Mouse (Mus musculus) hindbrain, embryonic 14.5 days (tissue): ENCODE results near the gene Tlcd1. TPM values are rescaled to one million over a fixed set of nuclear protein-coding genes. Genes with fewer than 3 reads are reported as not detected.
"Not testable (repeated sequence)": the region's sequence is repeated elsewhere in the genome, so short reads cannot be mapped to it uniquely, and the experiment has no call there.

ENCODE experiments used
- ATAC-seq: fragments of 200-750 bp; cut with Nextera tagmentation; 2 replicates; pipeline ENCODE4 v1.8.0; 2017; ENCODE audit warnings: moderate number of reproducible peaks, mild to moderate bottlenecking, moderate TSS enrichment, moderate library complexity; ENCODE audit not compliant: low FRiP score
- DNase-seq: peaks from one replicate; pipeline ENCODE4 v3.0.0-alpha.2; 2015; ENCODE audit warnings: low spot score
- H3K27ac ChIP-seq: fragments of 300-500 bp; sonication (generic); 2 replicates; pipeline ENCODE4 v1.5.1; 2014; ENCODE audit warnings: mild to moderate bottlenecking, moderate library complexity
- H3K27me3 ChIP-seq: fragments of 300-500 bp; sonication (generic); 2 replicates; pipeline ENCODE4 v1.6.1; 2014; ENCODE audit warnings: mild to moderate bottlenecking, low read length, mixed read lengths; ENCODE audit not compliant: control insufficient read depth, insufficient read depth
- H3K36me3 ChIP-seq: fragments of 300-500 bp; sonication (generic); replicated peaks from 2 replicates; pipeline ENCODE4 v1.6.1; 2014; ENCODE audit not compliant: control insufficient read depth, insufficient read depth
- H3K4me1 ChIP-seq: fragments of 300-500 bp; sonication (generic); replicated peaks from 2 replicates; pipeline ENCODE4 v1.6.1; 2014; ENCODE audit warnings: antibody characterized with exemption, low read length, mixed read lengths; ENCODE audit not compliant: control insufficient read depth, insufficient read depth
- H3K4me2 ChIP-seq: fragments of 300-500 bp; sonication (generic); replicated peaks from 2 replicates; pipeline ENCODE4 v1.6.1; 2014; ENCODE audit warnings: mild to moderate bottlenecking, moderate library complexity
- H3K4me3 ChIP-seq: fragments of 300-500 bp; sonication (generic); replicated peaks from 2 replicates; pipeline ENCODE4 v1.5.1; 2014; ENCODE audit warnings: mild to moderate bottlenecking, low read length
- H3K9ac ChIP-seq: fragments of 300-500 bp; sonication (generic); 2 replicates; pipeline ENCODE4 v1.6.1; 2014
- H3K9me3 ChIP-seq: fragments of 300-500 bp; sonication (generic); 2 replicates; pipeline ENCODE4 v1.6.1; 2016; ENCODE audit warnings: low read length; ENCODE audit not compliant: control insufficient read depth
- WGBS: fragments of 180-500 bp; shearing (Covaris S2); extraction: QIAGEN DNeasy Blood & Tissue Kit; methylation state at CpG from one replicate; pipeline ENCODE4 v1.1.7; 2014; 5-methylcytosine and 5-hydroxymethylcytosine counted together
- polyA plus RNA-seq: library from polyadenylated mRNA; unstranded; fragments of >200 nt; fragmentation: Nextera tagmentation; extraction: Ambion mirVana; gene quantifications from 2 replicates; pipeline ENCODE4 v1.2.1, GENCODE M21; 2014

The Tlcd1 gene
- 13.4 and 16.6 TPM in 2 replicates for polyA plus RNA-seq

DNA sequence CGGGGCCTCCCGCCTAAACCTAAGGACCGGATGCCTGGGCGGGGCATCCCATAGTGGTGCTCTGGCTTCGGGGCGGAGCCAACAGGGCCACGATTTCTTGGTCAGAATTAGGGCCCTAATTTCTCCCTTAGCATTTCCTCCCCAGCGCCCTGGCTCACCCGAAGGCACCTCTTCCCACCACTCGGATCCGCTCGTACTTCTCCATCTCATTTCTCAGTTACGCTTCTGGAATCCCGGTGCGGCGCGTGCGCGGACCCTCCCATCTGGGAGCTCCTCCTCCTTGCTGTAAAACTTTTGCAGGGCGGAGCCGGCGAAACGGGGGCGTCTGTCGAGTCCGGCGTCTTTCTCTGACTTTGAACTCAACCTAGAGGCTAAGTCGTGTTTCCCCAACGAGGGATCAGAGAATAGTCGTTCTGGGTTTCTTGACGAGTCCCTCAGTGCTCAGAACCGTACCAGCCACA, at the start of gene Tlcd1, which contains the start of gene Nek8:
Gene Tlcd1, plus strand, starts transcription at position 310 of the 461 bp plus-strand sequence.
Gene Nek8, minus strand, starts transcription at position 274 of the 461 bp plus-strand sequence.
- Histone ChIP-seq H3K9me3 (no peaks in the 10 kb centered on the region), H3K9ac (peak within 1 kb of the TSS; percentile 44; the same call in 1 of the 2 replicates), H3K27ac (peak within 1 kb of the TSS; percentile 55; the same call in 1 of the 2 replicates), H3K36me3 (peaks cover 25% of the 10 kb centered on the region), H3K4me2 (peak within 1 kb of the TSS; percentile 55), H3K27me3 (peaks cover 5% of the 10 kb centered on the region; the same call in 1 of the 2 replicates), H3K4me1 (peaks cover 24% of the 10 kb centered on the region), H3K4me3 (peak within 1 kb of the TSS; percentile 53)
- ATAC-seq = peak; percentile 54; the same call in 1 of the 2 replicates
- peak; percentile 78 for DNase-seq
- WGBS = under 1% methylated on average over 32 of the region's 32 CpGs

GRCm38 (mm10) chr11:78126739-78127138, 49.8 kb upstream of the Tlcd1 start:
- H3K9me3 ChIP-seq = no peaks in the 10 kb centered on the region

DNA sequence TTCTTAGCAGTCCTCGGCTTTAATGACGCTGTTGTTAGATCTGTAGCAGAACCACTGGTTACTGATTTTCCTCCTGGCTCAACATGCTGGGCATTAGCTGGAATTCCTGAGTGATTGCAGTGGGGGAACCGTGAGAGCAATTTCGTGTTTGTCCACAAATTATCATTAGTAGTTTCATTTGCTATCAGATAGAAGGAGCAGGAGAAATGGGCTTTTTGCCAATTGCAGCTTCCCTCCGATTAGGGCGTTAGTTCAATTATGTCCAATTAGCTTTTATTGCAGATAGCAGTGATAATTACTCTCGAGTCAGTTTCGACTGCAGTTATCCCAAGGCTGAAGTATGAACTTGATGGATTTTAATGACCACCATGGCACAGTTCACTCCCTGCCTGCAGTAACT, 47.1 kb upstream of the Tlcd1 start:
- Histone ChIP-seq H3K9ac (no peak overlapping the region), H3K4me1 (no peaks in the 10 kb centered on the region; the same call in 1 of the 2 replicates), H3K27me3 (no peaks in the 10 kb centered on the region), H3K9me3 (no peaks in the 10 kb centered on the region), H3K4me3 (no peak overlapping the region), H3K27ac (no peak overlapping the region), H3K36me3 (no peaks in the 10 kb centered on the region), H3K4me2 (no peak overlapping the region)
- ATAC-seq (no peak), DNase-seq (no peak)
- WGBS = 67% methylated on average over 8 of the region's 8 CpGs

More at GRCm38 (mm10) chr11:78126739-78127138, 49.8 kb upstream of the Tlcd1 start:
- Histone ChIP-seq H3K9ac (no peak overlapping the region), H3K4me2 (no peak overlapping the region), H3K27me3 (no peaks in the 10 kb centered on the region), H3K4me3 (no peak overlapping the region), H3K36me3 (no peaks in the 10 kb centered on the region), H3K27ac (no peak overlapping the region), H3K4me1 (peaks cover under 1% of the 10 kb centered on the region; the same call in 1 of the 2 replicates)
- no peak for ATAC-seq
- WGBS = 92% methylated on average over 4 of the region's 4 CpGs
- DNase-seq = no peak

DNA sequence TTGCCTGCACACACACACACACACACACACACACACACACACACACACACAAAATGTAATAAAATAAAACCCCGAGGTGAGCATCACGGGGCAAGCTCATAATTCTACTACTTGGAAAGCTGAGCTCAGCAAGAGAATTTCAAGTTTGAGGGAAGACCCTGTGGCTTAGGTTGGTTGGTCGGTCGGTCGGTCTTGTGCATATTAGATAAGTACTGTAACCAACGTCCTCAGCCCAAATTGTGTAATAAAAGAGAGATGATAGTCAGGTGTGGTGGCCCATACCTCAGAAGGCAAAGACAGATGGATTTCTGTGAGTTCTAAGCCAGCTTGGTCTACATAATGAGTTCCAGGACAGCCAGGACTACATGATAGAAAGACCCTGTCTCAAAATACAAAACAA, 42.6 kb upstream of the Tlcd1 start:
- DNase-seq (no peak), ATAC-seq (no peak)
- no peaks in the 10 kb centered on the region for H3K36me3 ChIP-seq
- no peaks in the 10 kb centered on the region for H3K27me3 ChIP-seq
- no peak overlapping the region for H3K4me2 ChIP-seq
- no peaks in the 10 kb centered on the region for H3K9me3 ChIP-seq
- WGBS = 94% methylated on average over 6 of the region's 6 CpGs
- no peak overlapping the region for H3K27ac ChIP-seq
- no peak overlapping the region for H3K9ac ChIP-seq
- no peak overlapping the region for H3K4me3 ChIP-seq
- no peaks in the 10 kb centered on the region for H3K4me1 ChIP-seq

DNA sequence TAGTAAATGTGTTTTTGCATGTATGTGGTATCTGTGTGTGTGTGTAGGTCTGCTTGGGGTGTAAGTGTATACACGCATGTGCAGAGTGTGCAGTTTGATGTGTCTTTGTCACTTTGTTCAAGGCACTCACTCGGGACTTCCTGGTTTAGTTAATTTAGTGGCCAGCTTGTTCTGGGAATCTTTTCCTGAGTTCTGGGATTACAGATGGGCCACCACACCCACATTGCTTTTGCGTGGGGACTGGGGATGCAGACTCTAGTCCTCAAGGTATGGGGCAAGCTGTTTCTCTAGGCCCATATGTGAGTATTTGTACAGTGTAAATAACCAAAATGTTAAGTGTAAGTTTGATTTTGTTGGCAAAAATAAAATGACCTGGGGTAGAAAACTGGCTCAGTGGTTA, 42.2 kb upstream of the Tlcd1 start:
- H3K27ac ChIP-seq = no peak overlapping the region
- H3K9ac ChIP-seq = no peak overlapping the region
- no peak overlapping the region for H3K4me3 ChIP-seq
- no peaks in the 10 kb centered on the region; the same call in 1 of the 2 replicates for H3K4me1 ChIP-seq
- H3K27me3 ChIP-seq = no peaks in the 10 kb centered on the region
- H3K9me3 ChIP-seq = no peaks in the 10 kb centered on the region
- H3K4me2 ChIP-seq = no peak overlapping the region
- 91% methylated on average over 3 of the region's 3 CpGs for WGBS
- no peak for DNase-seq
- H3K36me3 ChIP-seq = no peaks in the 10 kb centered on the region
- no peak for ATAC-seq

- H3K36me3 ChIP-seq, H3K27ac ChIP-seq, H3K9me3 ChIP-seq, H3K27me3 ChIP-seq, DNase-seq, H3K4me3 ChIP-seq, H3K9ac ChIP-seq, ATAC-seq, H3K4me1 ChIP-seq, H3K4me2 ChIP-seq: not testable (repeated sequence)
- 89% methylated on average over 7 of the region's 7 CpGs for WGBS
Observed at GRCm38 (mm10) chr11:78135314-78135713, 41.2 kb upstream of the Tlcd1 start.

DNA sequence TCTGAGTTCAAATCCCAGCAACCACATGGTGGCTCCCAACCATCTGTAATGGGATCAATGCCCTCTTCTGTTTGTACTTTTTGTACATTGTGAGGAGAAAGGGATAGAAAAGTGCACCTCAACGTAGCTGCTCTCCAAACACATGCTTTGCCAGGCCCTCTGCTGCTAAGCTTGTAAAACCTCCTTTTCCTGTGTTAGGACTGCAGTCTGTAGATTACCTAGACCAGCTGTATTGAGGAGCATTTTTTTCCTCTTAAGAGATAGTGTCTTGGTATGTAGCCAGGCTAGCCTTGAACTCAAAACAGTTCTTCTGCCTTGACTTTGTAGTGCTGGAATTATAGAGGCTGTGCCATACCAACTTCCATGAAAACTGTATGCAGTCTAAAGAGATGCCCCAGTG, 40.4 kb upstream of the Tlcd1 start:
- DNase-seq (no peak), ATAC-seq (no peak)
- 85% methylated on average over 1 of the region's 1 CpGs for WGBS
- Histone ChIP-seq H3K4me1 (no peaks in the 10 kb centered on the region; the same call in 1 of the 2 replicates), H3K9me3 (no peaks in the 10 kb centered on the region), H3K4me3 (no peak overlapping the region), H3K27me3 (no peaks in the 10 kb centered on the region), H3K27ac (no peak overlapping the region), H3K9ac (no peak overlapping the region), H3K36me3 (no peaks in the 10 kb centered on the region), H3K4me2 (no peak overlapping the region)

DNA sequence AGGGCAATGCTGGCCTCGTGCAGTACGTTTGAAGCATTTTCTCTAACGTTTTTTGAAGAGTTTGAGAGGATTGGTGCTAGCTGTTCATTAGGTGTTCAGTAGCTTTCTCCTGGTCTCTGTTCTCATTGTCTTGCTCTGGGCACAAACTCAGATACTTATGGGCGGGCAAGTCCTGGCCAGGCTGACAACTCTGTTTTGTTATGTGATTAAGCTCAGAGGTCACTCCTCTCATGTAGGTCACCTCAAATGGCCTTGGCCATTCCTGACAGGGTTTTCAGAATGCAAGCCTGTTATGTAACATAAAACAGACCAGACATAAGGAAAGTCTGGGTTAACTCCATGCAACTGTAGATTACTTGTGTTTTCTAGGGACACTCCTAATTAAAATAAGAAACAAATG, 38.9 kb upstream of the Tlcd1 start:
- Histone ChIP-seq H3K4me3 (no peak overlapping the region), H3K36me3 (no peaks in the 10 kb centered on the region), H3K27ac (no peak overlapping the region), H3K4me2 (no peak overlapping the region), H3K27me3 (no peaks in the 10 kb centered on the region), H3K9ac (no peak overlapping the region), H3K4me1 (no peaks in the 10 kb centered on the region; the same call in 1 of the 2 replicates), H3K9me3 (no peaks in the 10 kb centered on the region)
- WGBS = 84% methylated on average over 4 of the region's 4 CpGs
- ATAC-seq (no peak), DNase-seq (no peak)

GRCm38 (mm10) chr11:78138023-78138422, 38.5 kb upstream of the Tlcd1 start:
- Histone ChIP-seq H3K4me2 (no peak overlapping the region), H3K4me3 (no peak overlapping the region), H3K4me1 (no peaks in the 10 kb centered on the region; the same call in 1 of the 2 replicates), H3K27me3 (no peaks in the 10 kb centered on the region), H3K9ac (no peak overlapping the region), H3K9me3 (no peaks in the 10 kb centered on the region), H3K27ac (no peak overlapping the region), H3K36me3 (peaks cover under 1% of the 10 kb centered on the region; the same call in 1 of the 2 replicates)
- DNase-seq = no peak
- ATAC-seq = no peak
- 82% methylated on average over 3 of the region's 3 CpGs for WGBS
